Mouse (Mus musculus) T-helper 17 cell (primary cell): Measurements from ENCODE around the gene Nup160.

Experiments used
- in situ Hi-C, 2 experiments: fragments of 300-600 bp; cut with MboI, MseI; formaldehyde crosslinking; loops; 1 replicate in 1 of 2; 2 replicates in 1 of 2; pipeline ENCODE4 v1.15.1; 2025; ENCODE audit warnings: high pct_unique_total_duplicates in 2 of 2

Gene Nup160

GRCm38 (mm10) chr2:90677007-90677406 is at the start of gene Nup160:
Gene Nup160 (plus strand): TSS chr2:90677215.
- in situ Hi-C loops = loop anchor here (5.0 to 10.0 kb wide), 2 partner anchors 210 to 1768 kb away; no protein-coding TSS in a partner anchor

- in situ Hi-C loops = loop anchor here in 1 of 2 experiments (5.0 to 25.0 kb wide), 2 partner anchors 151 to 441 kb away; no protein-coding TSS in a partner anchor
These were observed 48.8 kb upstream of the Nup160 start for GRCm38 (mm10) chr2:90628261-90628660.

GRCm38 (mm10) chr2:90629552-90629951 is 47.5 kb upstream of the Nup160 start:
- in situ Hi-C loops = loop anchor here in 1 of 2 experiments (5.0 to 25.0 kb wide), 2 partner anchors 152 to 442 kb away; no protein-coding TSS in a partner anchor

DNA sequence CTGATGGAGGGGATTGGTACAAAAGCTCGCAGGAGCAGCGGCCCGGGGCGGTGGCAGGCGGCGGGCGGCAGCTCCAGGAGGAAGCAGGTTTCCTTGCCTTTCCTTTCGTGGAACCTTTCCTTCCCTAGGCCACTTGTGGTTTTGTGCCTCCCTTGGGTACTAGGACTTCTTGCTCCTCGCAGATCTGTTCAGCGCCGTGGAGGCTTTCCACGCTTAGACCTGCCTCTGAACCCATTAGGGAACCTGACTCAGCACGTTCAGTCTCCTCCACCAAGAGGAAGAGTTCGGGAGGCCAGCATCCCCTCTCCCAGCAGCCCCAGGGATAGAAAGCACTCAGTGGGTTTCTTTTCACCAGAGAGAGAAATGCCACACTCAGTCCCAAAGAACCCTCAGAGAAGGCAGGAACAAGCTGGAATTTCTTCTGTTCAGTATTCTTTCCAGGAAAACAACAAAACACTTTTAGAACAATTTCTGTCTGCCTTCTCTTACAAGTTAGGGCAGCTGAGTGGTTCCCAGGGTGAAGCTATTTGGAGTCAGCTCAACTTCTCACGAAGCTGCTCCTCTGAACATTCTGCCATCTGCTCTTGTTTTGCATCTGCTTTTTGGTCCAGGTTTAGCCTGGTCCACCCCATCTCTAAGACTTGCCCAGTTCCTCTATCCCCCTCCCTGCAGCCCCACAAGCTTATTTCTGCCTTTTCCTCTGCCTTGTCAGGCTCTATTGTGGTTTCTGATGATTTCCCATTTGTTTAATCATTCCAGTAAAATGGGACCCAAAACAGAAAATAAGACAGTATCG is 44.9 kb upstream of the Nup160 start:
- in situ Hi-C loops = loop anchor here in 1 of 2 experiments (25.0 kb wide), 1 partner anchor 445 kb away; no protein-coding TSS in a partner anchor

GRCm38 (mm10) chr2:90634671-90635070 is 42.3 kb upstream of the Nup160 start:
- in situ Hi-C loops = loop anchor here in 1 of 2 experiments (25.0 kb wide), 1 partner anchor 447 kb away; no protein-coding TSS in a partner anchor

DNA sequence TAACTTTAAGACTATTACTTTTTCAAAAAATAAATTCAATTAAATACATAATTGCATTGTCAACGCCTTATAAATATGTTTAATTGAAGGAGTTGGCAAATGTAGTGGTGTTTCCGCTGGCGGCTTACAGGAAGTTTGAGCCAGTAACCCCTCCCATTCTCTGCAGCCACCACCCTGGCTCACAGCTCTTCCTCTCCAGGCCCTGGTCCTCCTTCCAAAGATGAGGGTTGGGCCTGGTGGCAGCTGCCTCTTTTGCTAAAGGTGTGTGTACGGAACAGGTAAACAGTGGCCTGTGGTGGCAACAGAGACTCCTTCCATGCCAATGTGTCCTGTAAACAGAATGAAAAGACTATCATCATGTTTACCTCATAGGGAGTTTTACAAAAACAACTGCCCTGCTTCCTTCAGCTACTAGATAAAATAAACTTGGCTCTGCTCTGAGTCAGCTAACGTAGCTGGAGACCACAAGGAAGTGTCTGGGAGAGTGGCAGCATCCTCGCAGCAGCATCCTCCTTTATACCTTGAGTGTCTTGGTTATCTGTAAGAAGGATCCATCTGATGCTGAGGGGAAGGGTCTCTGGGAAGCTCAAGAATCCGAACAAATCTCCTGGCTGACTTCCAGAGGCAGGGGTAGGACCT is 41.8 kb upstream of the Nup160 start:
- in situ Hi-C loops = loop anchor here in 1 of 2 experiments (25.0 kb wide), 1 partner anchor 448 kb away; no protein-coding TSS in a partner anchor

DNA sequence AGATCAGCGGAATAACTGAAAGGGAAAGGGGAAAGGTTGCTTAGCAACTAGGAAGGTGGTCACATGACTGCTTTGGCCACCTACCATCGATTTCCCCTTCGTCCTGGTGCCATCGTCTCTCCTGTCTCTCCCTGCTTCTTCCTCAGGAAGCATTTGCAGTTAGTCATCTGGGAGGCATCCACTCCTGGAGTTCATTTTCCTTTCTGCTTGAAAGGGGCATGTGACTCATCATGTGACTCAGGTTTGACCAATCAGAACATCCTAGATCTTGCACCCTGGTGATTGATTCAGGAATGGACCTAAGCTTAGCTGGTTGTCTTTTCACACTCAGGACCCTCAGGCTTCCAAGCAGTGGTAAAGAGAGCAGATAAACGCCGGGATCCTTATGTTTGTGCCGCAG is 40.2 kb upstream of the Nup160 start:
- in situ Hi-C loops = loop anchor here in 1 of 2 experiments (25.0 kb wide), 1 partner anchor 450 kb away; no protein-coding TSS in a partner anchor

- in situ Hi-C loops = loop anchor here in 1 of 2 experiments (25.0 kb wide), 1 partner anchor 452 kb away; no protein-coding TSS in a partner anchor
These were observed 37.8 kb upstream of the Nup160 start for GRCm38 (mm10) chr2:90638986-90639746.

GRCm38 (mm10) chr2:90639747-90640699 is 37.0 kb upstream of the Nup160 start:
- in situ Hi-C loops = loop anchor here in 1 of 2 experiments (25.0 kb wide), 1 partner anchor 453 kb away; no protein-coding TSS in a partner anchor

DNA sequence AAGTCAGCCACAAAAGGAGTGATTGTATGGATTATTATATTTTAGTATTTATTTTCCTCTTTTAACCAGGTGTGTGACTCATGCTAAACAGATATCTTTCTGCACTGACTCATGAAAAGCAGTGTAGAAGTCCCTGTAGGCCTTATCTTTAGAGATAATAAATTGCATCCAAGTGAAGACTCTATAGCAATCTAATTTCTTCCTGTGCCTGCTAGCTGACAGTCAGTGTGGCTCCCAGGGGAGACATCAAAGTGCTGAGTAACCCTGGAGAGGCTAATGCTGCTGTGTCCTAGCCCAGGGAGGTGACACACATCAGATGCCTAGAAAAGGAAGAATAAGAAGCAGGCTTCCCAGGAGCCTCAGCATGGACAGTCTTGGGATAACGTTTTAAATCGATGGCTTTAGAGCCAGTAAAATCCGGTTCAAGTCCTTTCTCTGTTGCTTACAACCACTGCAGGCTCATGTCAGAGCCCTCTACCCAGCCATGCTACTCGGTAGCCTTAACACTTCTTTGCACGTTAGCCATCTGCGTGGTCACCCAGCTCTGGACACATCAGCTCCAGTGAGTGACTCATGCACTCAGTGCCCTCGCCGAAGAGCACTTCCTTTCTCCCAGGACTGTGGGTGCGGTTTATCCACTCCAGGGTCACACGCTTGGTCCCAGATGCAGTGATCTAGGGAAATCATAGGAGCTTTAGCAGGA is 35.9 kb upstream of the Nup160 start:
- in situ Hi-C loops = loop anchor here in 1 of 2 experiments (25.0 kb wide), 1 partner anchor 454 kb away; no protein-coding TSS in a partner anchor

GRCm38 (mm10) chr2:90641710-90642039 is 35.3 kb upstream of the Nup160 start:
- in situ Hi-C loops = loop anchor here in 1 of 2 experiments (25.0 kb wide), 1 partner anchor 454 kb away; no protein-coding TSS in a partner anchor

- in situ Hi-C loops = loop anchor here in 1 of 2 experiments (25.0 kb wide), 1 partner anchor 460 kb away; no protein-coding TSS in a partner anchor
These were observed 29.9 kb upstream of the Nup160 start for GRCm38 (mm10) chr2:90647084-90647483.

GRCm38 (mm10) chr2:90649405-90649804 is 27.6 kb upstream of the Nup160 start:
- in situ Hi-C loops = loop anchor here in 1 of 2 experiments (25.0 kb wide), 1 partner anchor 462 kb away; no protein-coding TSS in a partner anchor

DNA sequence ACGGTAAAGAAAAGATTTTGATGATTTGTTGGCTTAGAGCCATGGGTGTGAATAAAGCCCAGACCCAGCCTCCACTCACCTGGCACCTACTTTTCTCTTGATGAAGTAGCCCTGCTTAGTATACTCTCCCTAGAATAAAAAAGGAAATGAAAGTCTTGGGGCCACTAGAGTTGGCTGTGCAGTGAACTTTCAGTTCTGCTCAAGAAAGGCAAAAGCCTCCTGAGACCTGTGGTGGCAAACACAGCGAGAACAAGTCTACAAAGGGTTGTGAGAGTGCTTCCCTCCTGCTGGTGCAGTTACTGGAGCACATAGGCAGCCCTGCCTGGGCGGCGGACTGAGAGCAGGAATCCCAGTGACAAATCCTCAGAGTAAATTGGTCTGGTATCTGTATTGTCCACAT is 27.1 kb upstream of the Nup160 start:
- in situ Hi-C loops = loop anchor here (25.0 kb wide), 1 partner anchor 463 kb away; no protein-coding TSS in a partner anchor

DNA sequence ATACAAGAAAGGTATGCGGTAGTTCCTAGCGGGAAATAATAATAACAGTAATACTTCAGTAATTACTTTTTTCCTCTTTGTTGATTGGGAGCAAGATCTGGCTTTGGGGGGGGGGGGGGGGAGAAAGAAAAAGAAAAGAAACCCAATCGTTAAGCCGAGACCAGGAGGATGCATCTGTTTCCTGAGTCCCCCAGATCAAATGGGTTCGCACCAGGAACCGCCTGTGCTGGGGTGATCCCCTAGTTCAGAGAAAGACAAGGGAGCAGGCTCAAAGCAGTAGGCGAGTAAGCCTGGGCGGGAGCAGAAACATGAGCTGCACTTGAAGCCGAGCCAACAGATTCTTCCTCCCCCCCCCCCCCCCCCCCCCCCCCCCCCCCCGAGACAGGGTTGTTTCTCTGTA is 24.9 kb upstream of the Nup160 start:
- in situ Hi-C loops = loop anchor here in 1 of 2 experiments (25.0 kb wide), 1 partner anchor 465 kb away; no protein-coding TSS in a partner anchor

- in situ Hi-C loops = loop anchor here in 1 of 2 experiments (25.0 kb wide), 1 partner anchor 466 kb away; no protein-coding TSS in a partner anchor
These were observed 24.0 kb upstream of the Nup160 start for GRCm38 (mm10) chr2:90652993-90653392.

DNA sequence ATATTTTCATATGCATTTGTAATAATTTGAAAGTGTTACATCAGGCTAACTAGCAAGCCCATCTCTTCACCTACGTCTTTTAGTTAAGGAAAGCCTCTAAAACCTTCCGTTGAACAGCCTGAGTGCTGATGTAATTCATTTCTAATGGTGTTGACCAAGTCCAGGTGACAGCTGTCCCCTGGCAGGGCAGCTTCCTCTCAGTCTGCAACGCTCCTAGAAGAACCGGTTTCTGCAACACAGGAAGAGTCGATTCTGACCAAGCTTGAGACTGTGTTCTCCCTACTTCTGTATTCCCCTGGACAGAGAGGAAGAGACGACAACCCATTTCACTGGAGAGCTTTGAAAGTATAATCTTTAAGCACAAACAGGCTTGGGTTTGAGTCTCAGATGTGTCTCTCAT is 21.6 kb upstream of the Nup160 start:
- in situ Hi-C loops = loop anchor here in 1 of 2 experiments (25.0 kb wide), 1 partner anchor 468 kb away; no protein-coding TSS in a partner anchor

DNA sequence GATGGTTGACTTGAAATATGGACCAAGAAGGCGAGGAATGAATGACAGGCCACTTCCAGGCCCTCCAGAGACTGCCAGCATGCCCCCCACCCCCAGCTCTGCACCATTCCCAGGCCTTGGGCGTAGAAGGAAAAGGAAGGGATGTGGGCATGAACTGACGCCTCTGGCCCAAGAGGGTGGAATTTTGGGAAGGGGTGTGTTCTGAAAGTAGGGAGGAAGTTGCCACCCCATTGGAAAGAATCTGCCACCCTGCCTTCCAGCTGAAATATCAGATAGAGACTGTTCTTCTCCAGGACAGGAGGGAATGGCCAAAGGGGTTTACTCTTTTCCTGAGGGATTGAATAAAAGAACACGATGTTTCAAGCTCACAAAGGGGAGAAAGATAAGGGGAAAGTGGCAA is 18.4 kb upstream of the Nup160 start:
- in situ Hi-C loops = loop anchor here in 1 of 2 experiments (25.0 kb wide), 1 partner anchor 471 kb away; no protein-coding TSS in a partner anchor

- in situ Hi-C loops = loop anchor here in 1 of 2 experiments (25.0 kb wide), 1 partner anchor 472 kb away; no protein-coding TSS in a partner anchor
These were observed 18.0 kb upstream of the Nup160 start for GRCm38 (mm10) chr2:90659016-90659415.
